Mouse (Mus musculus) adrenal gland, postnatal 14 days (tissue): ENCODE measurements at regions not wholly inside any gene's neighbourhood (a gene's known extent, or its start where the extent isn't known, plus 50 kb on each side); places are given as distances from the start of the nearest gene placed in this dataset.

Experiments used
- DNase-seq: peaks from one replicate; pipeline ENCODE4 v3.0.0; 2021; ENCODE audit warnings: mixed read lengths

- no peak for DNase-seq
These were observed 72.4 kb upstream of the Dhrs4 start for GRCm38 (mm10) chr14:55406146-55406545.
